Mouse (Mus musculus): ENCODE data around the gene Tle1.

Gene Tle1

GRCm38 (mm10) chr4:72162445-72163218 lies 38.1 kb downstream of the Tle1 start:
- DNase-seq: no peak

GRCm38 (mm10) chr4:72160102-72160511 lies 40.6 kb downstream of the Tle1 start:
- no peak for DNase-seq

- DNase-seq: peak; percentile 6
Observed at GRCm38 (mm10) chr4:72157931-72158371, 42.8 kb downstream of the Tle1 start.

- DNase-seq: no peak
Observed at GRCm38 (mm10) chr4:72150460-72151131, 50.1 kb downstream of the Tle1 start.

GRCm38 (mm10) chr4:72146003-72146402 lies 54.7 kb downstream of the Tle1 start:
- DNase-seq: no peak

- DNase-seq: no peak
Observed at GRCm38 (mm10) chr4:72144541-72144940, 56.2 kb downstream of the Tle1 start.

GRCm38 (mm10) chr4:72140706-72141105 lies 60.0 kb downstream of the Tle1 start:
- no peak for DNase-seq

GRCm38 (mm10) chr4:72139475-72140120 lies 61.1 kb downstream of the Tle1 start:
- DNase-seq: no peak

GRCm38 (mm10) chr4:72138264-72139080 lies 62.2 kb downstream of the Tle1 start:
- no peak for DNase-seq

GRCm38 (mm10) chr4:72132646-72133045 lies 68.1 kb downstream of the Tle1 start:
- DNase-seq: no peak

- no peak for DNase-seq
Observed at GRCm38 (mm10) chr4:72127596-72127995, 73.1 kb downstream of the Tle1 start.

GRCm38 (mm10) chr4:72124790-72125189 lies 75.9 kb downstream of the Tle1 start:
- no peak for DNase-seq

GRCm38 (mm10) chr4:72122837-72123236 lies 77.9 kb downstream of the Tle1 start:
- no peak for DNase-seq

GRCm38 (mm10) chr4:72122343-72122742 lies 78.4 kb downstream of the Tle1 start:
- DNase-seq: no peak

- no peak for DNase-seq
Observed at GRCm38 (mm10) chr4:72120050-72120449, 80.7 kb downstream of the Tle1 start.

- no peak for DNase-seq
Observed at GRCm38 (mm10) chr4:72105702-72106101, 95.0 kb downstream of the Tle1 start.

GRCm38 (mm10) chr4:72104186-72104585 lies 96.5 kb downstream of the Tle1 start:
- no peak for DNase-seq

GRCm38 (mm10) chr4:72087811-72088210 lies 112.9 kb downstream of the Tle1 start:
- no peak for DNase-seq

GRCm38 (mm10) chr4:72069111-72069534 lies 131.6 kb downstream of the Tle1 start:
- no peak for DNase-seq

GRCm38 (mm10) chr4:72067937-72068336 lies 132.8 kb downstream of the Tle1 start:
- DNase-seq: no peak

Measured in cerebellum, adult 11-12 months (tissue).